Mouse (Mus musculus) left cerebral cortex, postnatal 25 days (tissue): Measurements from ENCODE around the gene Enpp6. TPM values are rescaled to one million over a fixed set of nuclear protein-coding genes. Genes with fewer than 3 reads are reported as not detected.

Source experiments
- DNase-seq, 2 experiments: peaks; one replicate each; pipeline ENCODE4 v3.0.0; 2022; ENCODE audit warnings: low spot score in 2 of 2, mixed read lengths in 1 of 2
- intact Hi-C: fragments of 180-260 bp; cut with DNase I; formaldehyde crosslinking; loops from one replicate; pipeline ENCODE4 v1.15.1; 2025
- total RNA-seq, 2 experiments: library from RNA; stranded (reverse); gene quantifications; 2 replicates each; pipeline ENCODE4 v1.2.3; 2021

Gene Enpp6
- total RNA-seq, 2 experiments from 2014 or later: 6.4 to 7.4 TPM

DNA sequence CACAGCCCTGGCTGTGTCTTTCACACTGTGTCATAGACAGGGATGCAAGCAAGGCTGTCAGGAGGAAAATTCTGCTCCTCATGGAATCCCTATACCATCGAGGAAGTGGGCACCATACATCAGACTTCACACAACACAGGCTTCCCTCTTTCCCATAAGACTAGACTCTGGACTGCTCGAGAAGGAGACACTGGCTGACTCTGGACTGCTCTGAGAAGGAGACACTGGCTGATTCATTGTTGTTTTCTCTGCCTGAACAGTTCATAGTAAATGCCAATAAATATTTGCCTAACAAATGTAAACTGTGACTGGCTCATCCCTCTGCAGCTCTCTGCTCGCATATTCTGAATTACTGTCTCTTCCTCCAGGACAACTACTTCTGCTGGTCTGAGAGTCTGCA is 66.0 kb downstream of the Enpp6 start:
- no peak for DNase-seq
- intact Hi-C loops: no loop called here

DNA sequence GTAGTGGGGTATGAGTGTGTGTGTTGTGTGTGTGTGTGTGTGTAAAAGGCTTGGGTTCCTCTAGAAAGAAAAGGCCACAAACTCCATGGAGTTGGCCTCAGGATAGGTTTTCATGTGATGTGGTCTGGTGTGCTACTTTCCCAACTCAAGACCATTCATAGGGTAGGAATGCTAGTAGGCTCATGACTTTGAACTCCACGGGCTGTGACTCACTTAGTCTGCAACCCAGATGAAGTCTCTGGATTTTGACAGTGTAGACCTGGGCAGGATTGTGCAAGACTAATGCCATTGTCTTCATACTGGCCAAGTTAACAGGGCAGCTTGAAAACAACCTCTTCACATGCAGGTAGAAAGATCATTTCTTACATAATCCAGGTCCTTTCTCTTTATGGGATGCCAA is 69.4 kb downstream of the Enpp6 start:
- no peak for DNase-seq
- intact Hi-C loops: no loop called here

GRCm38 (mm10) chr8:47058526-47058925 is 71.8 kb downstream of the Enpp6 start:
- intact Hi-C loops: no loop called here
- DNase-seq: no peak

GRCm38 (mm10) chr8:47058971-47059370 is 72.3 kb downstream of the Enpp6 start:
- intact Hi-C loops: no loop called here
- no peak for DNase-seq

DNA sequence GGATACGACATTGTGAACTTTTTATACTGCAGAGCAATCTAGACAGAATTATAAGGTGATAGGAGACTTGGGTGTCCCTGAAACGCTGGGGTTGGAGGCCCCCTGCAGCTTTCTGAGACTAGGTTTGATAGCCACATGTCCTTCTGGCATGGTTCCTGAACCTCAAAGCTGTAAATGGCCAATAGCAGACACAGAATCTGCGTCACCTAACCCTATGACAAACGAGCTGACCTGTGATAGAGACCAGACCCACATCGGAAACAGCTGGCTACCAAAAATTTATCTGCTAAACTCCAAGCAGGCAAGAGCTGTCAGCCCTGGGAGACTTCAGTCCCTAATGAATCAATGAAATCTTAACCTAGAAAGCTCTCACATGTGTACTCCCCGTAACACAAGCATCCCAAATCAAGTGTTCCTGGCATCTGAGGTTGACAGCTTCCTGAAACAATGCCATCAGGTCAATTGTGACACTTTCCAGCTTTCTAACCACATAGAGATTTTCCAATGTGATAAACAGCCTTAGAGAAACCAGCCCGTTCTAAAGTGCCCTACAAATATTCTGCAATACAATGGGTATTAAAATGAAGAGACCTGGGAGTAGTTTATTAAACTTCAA is 74.5 kb downstream of the Enpp6 start:
- DNase-seq: no peak
- intact Hi-C loops: no loop called here

DNA sequence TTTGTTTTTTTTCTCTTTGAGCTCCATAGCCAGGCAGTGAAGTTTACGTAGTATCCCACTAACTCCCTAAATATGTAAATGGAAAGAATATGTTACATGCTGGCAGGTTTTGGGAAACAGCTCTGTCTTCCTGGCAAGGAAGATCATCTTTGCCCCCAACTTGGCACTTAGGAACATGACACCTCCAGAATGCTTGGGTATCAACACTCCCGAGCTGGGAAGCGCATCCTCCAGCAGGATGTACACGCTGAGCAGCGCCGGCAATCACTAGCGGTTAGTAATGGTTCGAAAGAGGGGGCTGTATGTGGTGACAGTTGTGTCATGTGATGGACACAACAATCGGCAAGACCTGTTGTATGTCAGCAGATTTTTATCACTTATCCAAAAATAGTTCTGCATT is 80.4 kb downstream of the Enpp6 start:
- DNase-seq: peak in 1 of 2 experiments; percentile 11
- intact Hi-C loops: no loop called here

GRCm38 (mm10) chr8:47069634-47070033 is 82.9 kb downstream of the Enpp6 start:
- intact Hi-C loops: no loop called here
- no peak for DNase-seq

DNA sequence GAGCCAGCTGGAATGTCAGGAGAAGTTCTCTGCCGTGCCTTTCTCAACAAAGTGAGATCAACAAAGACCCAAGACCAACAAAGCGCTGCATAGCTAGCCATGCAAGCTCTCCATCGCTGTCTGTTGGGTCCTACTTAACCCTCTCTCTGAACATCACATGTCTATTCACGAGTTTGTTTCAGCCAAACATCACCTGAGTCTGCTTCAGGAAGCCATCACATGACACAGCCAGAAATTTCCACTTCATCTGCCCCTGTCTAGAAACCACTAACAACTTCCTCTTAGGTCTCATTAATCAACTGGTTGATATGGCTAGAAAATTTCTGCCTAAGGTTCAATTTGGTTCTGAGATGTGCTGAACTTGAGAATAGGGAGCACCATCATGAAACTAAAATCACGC is 85.3 kb downstream of the Enpp6 start:
- no peak for DNase-seq
- intact Hi-C loops: no loop called here

DNA sequence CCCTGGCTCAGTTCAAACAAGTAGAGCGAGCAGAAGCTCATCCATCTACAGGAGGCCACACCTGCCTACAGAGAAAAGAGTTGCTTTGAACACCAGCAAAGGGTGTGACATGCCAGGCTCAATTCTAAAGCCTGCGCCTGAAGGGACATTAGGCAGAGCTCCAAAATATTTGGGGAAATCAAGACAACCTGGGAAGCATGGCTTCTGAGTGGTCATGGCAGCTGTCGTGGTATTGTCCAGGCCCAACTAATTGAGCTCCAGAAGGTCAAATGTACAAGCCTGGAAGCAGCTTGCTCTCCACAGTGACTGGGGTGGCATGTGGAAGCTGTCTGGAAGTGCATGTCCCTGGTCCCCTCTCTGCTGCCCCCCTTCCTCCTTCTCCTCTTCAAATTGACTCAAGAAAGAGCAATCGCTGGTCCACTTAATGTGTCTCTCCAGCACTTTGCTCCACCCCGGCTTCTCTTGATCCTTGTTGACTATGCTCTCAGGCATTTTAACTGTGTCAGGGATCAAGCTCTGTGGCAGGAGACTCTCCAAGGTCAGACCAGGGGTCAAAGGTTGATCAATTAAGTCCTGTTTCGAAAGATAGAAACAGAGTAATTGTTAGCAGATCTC is 89.4 kb downstream of the Enpp6 start:
- intact Hi-C loops: no loop called here
- DNase-seq: no peak

- intact Hi-C loops: no loop called here
- DNase-seq: no peak
Measured at GRCm38 (mm10) chr8:47080037-47080436, 93.3 kb downstream of the Enpp6 start.

DNA sequence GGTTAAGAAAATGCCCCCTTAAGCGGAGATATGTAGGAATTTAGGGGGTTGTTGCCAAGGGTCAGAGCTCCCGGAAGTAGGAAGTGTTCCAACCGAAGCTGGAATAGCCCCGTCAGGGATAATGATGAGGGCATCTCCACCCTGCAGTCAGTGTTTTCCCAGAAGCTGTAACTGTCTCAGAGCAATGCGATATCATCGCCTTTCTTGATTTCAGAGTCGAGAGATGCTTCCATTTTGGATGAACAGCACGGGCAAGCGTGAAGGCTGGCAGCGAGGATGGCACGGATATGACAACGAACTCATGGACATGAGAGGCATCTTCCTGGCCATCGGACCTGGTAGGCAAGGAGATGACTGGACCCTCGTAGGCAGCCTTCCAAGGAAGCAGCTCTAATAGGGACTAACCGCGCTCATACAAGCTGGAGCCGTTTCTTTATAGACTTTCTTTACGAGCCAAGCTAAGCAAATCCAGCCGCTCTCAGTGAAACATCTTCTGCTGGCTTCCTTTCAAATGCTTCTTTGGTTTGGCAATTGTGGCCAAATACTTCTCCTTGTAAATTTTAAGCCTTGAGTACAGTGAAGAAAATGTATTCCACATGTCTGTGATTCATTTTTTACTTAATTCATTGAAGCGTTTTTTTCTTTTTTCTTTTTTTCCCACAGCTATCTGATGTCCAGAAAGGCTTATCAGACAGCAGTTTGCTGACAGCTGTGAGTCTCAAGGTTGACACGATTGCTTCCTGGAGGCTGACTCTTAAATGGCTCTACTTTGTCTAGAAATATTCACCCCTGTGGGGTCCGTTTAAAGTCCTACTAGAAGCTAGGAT is 95.7 kb downstream of the Enpp6 start:
- intact Hi-C loops: no loop called here
- DNase-seq: peak; percentile 9 to 46

DNA sequence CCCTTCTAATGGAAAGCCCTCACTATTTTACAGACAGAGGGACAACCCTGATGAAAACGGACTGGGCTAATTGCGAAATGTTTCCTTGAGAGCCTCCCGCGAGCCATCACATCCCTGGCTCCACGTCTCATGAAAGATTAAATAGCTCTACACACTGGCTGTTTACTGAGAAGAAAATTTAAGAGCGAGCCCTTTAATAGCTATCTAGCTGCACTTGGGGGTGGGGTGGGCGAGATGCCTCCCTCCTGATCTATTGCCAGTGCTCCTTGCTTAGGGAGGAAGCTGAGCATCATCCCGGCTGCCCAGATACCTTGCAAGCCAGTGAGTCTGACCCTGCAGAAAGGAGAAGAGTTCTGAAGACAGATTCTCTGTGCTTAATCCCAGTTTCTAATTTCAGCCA is 103.3 kb downstream of the Enpp6 start:
- no peak for DNase-seq
- intact Hi-C loops: no loop called here

GRCm38 (mm10) chr8:47105617-47106016 is 118.9 kb downstream of the Enpp6 start:
- DNase-seq: no peak
- intact Hi-C loops: no loop called here

GRCm38 (mm10) chr8:47114133-47114796 is 127.6 kb downstream of the Enpp6 start:
- intact Hi-C loops: no loop called here

GRCm38 (mm10) chr8:47117336-47117735 is 130.6 kb downstream of the Enpp6 start:
- intact Hi-C loops: loop anchor here (5.0 kb wide), 1 partner anchor 85 kb away; no protein-coding TSS in a partner anchor
- DNase-seq: no peak

More at GRCm38 (mm10) chr8:47114133-47114796, 127.6 kb downstream of the Enpp6 start:
- DNase-seq: peak in 1 of 2 experiments; percentile 41

DNA sequence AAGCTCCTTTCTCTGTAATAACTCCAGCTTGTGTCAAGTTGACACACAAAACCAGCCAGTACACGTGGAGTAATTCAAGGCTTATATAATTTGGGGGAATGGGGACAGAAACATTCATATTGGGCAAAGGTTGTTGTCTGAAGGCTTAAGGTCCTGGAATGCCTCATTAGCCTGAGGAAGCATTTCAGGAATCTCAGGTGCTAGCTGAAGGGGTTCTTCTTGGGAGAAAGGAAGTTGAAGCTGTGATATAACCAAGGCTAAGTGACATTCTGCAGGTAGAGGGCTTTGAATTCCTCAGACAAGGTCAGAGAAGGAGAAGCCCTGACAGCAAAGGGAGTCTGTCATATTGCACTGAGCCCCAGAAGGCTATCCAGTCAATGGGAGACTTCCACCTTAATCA is 133.2 kb downstream of the Enpp6 start:
- no peak for DNase-seq
- intact Hi-C loops: loop anchor here (5.0 kb wide), 1 partner anchor 88 kb away; no protein-coding TSS in a partner anchor

GRCm38 (mm10) chr8:47128859-47129258 is 142.2 kb downstream of the Enpp6 start:
- DNase-seq: no peak

DNA sequence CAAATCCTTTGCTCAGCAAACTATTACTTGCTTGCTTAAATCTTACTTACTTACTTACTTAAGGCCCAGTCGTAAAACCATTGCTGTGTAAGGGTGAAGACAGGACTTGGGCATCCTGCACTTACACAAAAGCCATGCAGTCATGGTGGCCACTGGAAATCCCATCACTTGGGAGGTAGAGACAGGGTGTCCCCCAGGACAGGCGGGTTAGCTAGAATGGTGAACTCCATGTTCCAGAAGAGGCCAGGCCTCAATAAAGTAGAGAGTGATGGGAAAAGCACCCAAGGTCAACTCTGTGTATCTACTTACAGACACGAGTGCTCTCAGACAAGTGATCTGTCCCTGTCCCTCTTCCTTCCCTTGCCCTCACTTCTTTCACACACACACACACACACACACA is 146.7 kb downstream of the Enpp6 start:
- no peak for DNase-seq
- intact Hi-C loops: no loop called here

More at GRCm38 (mm10) chr8:47128859-47129258, 142.2 kb downstream of the Enpp6 start:
- intact Hi-C loops: no loop called here

DNA sequence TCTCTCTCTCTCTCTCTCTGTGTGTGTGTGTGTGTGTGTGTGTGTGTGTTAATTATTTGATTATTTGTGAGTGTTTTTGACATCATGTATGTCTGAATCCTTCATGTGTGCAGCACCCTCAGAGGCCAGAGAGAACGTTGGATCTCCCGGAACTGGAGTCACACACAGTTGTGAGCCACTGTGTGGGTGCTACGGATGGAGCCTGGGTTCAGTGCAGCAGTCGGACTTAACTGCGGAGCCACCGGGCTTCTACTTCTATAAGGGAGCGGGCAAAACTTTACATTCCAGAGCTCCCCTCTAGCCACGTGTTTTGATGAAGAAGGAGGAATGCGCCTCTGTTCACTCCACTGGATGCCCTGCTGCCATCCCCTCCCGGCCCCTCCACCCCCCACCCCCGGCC is 148.0 kb downstream of the Enpp6 start:
- no peak for DNase-seq
- intact Hi-C loops: no loop called here

DNA sequence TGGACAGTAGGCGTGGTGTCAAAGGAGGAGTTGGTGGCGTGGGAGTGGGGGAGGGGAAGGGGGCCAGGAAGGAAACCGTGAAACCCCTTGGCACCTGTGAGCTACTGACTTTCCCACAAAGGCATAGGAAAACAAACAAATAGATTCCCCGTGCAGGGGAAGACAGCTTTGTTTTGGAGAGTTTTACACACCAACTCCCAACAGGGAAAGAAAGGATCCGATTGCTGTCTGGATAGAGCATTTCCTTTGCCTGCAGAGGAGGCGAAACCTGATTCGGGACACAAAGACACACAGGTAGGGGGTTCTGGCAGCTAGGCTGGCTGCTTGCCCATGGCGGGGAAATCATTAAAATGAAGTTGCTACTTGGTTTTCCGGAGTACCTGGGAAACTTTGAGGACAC is 148.9 kb downstream of the Enpp6 start:
- DNase-seq: no peak
- intact Hi-C loops: no loop called here
